ENCODE assay signal across 12 mouse cellular contexts in the genomic region with DNA sequence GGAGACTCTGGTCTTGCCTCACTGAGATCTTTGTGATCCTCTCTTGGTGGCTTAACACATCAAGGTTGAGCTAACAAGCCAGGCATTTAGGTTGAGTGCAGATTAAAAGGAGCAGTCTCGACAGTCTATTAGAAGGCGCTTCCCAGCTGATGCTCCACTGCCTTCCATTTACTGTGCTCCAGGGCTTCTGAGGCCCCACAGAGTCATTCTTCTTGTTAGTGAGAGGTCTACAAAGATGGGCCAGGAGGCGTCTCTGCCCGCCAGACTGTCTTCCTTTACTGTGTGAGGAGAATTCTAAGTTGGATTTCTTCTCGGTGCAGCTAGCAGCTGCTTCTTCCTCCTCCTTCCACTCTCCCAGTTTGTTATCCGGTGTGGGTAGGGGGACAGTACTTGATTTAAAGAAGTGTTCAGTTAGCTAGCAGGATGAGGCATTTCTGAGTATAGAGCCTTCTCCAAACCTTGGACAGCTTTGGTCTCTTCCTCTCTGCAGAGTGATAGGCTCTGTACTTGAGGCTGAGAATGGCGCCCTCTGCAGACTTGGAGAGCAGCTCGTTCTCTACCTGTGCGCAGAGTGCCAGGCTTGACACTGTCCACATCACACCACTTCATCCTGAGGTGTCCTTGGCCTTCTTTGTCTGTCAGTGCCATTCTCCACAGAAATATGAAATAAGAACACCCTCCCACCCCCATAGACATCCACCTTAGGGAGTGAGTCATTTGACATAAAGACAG. TPM values are rescaled to one million over a fixed set of nuclear protein-coding genes. Genes with fewer than 3 reads are reported as not detected.
DNase-seq lines count a peak whose midpoint lies in the region; ATAC-seq and TF ChIP-seq lines count a peak whose summit lies in the region.
"Had no signal": no experiment of that assay in that cellular context is flagged by ENCODE, and none has a peak within 500 bp of the region (broad histone marks: within the 10 kb centered on the region; RNA-seq: fewer than 3 reads in every experiment).

No protein-coding gene starts in this region.

- peak; percentile 52 for TF ChIP-seq CTCF in gastrocnemius, adult 2 months (IDR thresholded peaks at IDR 0.05)
- TF ChIP-seq CTCF in lung, postnatal 0 days (IDR thresholded peaks at IDR 0.05): peak; percentile 41

- no peaks in the 10 kb centered on the region for H3K9me3 ChIP-seq in lung, postnatal 0 days (ENCODE audit: low read length)
- no peaks in the 10 kb centered on the region for H3K9me3 ChIP-seq in limb, embryonic 10.5 days (replicated peaks)
- H3K9me3 ChIP-seq: midbrain, embryonic 12.5 days had no signal

- H3K27ac ChIP-seq in gastrocnemius, adult 2 months: no peak overlapping the region
- no peak overlapping the region for H3K27ac ChIP-seq in lung, postnatal 0 days (ENCODE audit: low read length)
- H3K27ac ChIP-seq in limb, embryonic 10.5 days: no peak overlapping the region
- H3K27ac ChIP-seq: midbrain, embryonic 12.5 days had no signal

- no peak overlapping the region for H3K9ac ChIP-seq in lung, postnatal 0 days (replicated peaks; ENCODE audit: low read depth)
- H3K9ac ChIP-seq: midbrain, embryonic 12.5 days had no signal

- TF ChIP-seq EP300 in lung, postnatal 0 days (IDR thresholded peaks at IDR 0.05): no peak

- peak; percentile 30 for DNase-seq in gastrocnemius, adult 2 months
- DNase-seq in gastrocnemius, postnatal 10 days: no peak
- no peak for DNase-seq in lung, postnatal 0 days (ENCODE audit: low spot score)
- DNase-seq in lung, postnatal 14 days: no peak
- DNase-seq in ZHBTc4 (ENCODE audit: low read depth, low spot score): peak; percentile 39
- peak; percentile 45 for DNase-seq in retina, embryonic 14.5 days (ENCODE audit: low spot score)
- no peak for DNase-seq in limb, embryonic 10.5 days (ENCODE audit: low spot score)
- no peak for DNase-seq in spleen, postnatal 36 days (ENCODE audit: low spot score in 2 of 2)
- DNase-seq: cerebellum, adult 11 months; heart, adult 18-20 months had no signal

- H3K27me3 ChIP-seq in lung, postnatal 0 days (replicated peaks; ENCODE audit: insufficient read depth, low read length): no peaks in the 10 kb centered on the region
- H3K27me3 ChIP-seq in limb, embryonic 10.5 days (ENCODE audit: low read depth, poor library complexity, severe bottlenecking): no peaks in the 10 kb centered on the region
- H3K27me3 ChIP-seq: midbrain, embryonic 12.5 days had no signal

- WGBS in lung, postnatal 0 days: 79% methylated on average over 9 of the region's 9 CpGs
- WGBS in limb, embryonic 10.5 days: 82% methylated on average over 9 of the region's 9 CpGs

- no peak overlapping the region for H3K4me3 ChIP-seq in gastrocnemius, adult 2 months
- no peak overlapping the region for H3K4me3 ChIP-seq in lung, postnatal 0 days (ENCODE audit: low read depth, low read length)
- H3K4me3 ChIP-seq in limb, embryonic 10.5 days: no peak overlapping the region
- H3K4me3 ChIP-seq: erythroblast, embryonic 14.5 days; midbrain, embryonic 12.5 days had no signal

- H3K4me2 ChIP-seq in lung, postnatal 0 days (replicated peaks; ENCODE audit: low read depth, low read length): no peak overlapping the region
- H3K4me2 ChIP-seq: midbrain, embryonic 12.5 days had no signal

- H3K4me1 ChIP-seq in lung, postnatal 0 days (ENCODE audit: insufficient read depth, low read depth, low read length): no peaks in the 10 kb centered on the region; the same call in 1 of the 2 replicates
- peaks cover 22% of the 10 kb centered on the region for H3K4me1 ChIP-seq in limb, embryonic 10.5 days

- no peak for ATAC-seq in lung, postnatal 0 days

- H3K36me3 ChIP-seq in lung, postnatal 0 days (ENCODE audit: insufficient read depth, low read length): no peaks in the 10 kb centered on the region
- H3K36me3 ChIP-seq in limb, embryonic 10.5 days: no peaks in the 10 kb centered on the region
- H3K36me3 ChIP-seq: midbrain, embryonic 12.5 days had no signal

- intact Hi-C loops in gastrocnemius, adult 2 months (cut with DNase I): no loop called here

RNA-seq across cellular contexts. Expression of gene Med27, which starts 57.3 kb away (rescaled TPM):
- 10 to 100 TPM; 12.3 to 16.9 TPM for total RNA-seq in gastrocnemius, adult 2 months (2021)
- total RNA-seq in gastrocnemius, postnatal 10 days (2021): 10 to 100 TPM; 18.3 to 21.1 TPM
- polyA plus RNA-seq in lung, postnatal 0 days (2015; fragmentation: Nextera tagmentation; extraction: Ambion mirVana): 33.2 and 37.1 TPM in 2 replicates
- 55.2 and 56.3 TPM in 2 replicates for polyA plus RNA-seq in limb, embryonic 10.5 days (2016; fragmentation: Nextera tagmentation; extraction: Ambion mirVana)

Comparison
In these comparisons a context has a peak if more than half of its experiments do, and no peak if none do; other contexts are left out.
1. DNase-seq: peak in gastrocnemius, adult 2 months (single experiment), ZHBTc4 (single experiment) and retina, embryonic 14.5 days (single experiment); none in gastrocnemius, postnatal 10 days (single experiment), lung, postnatal 0 days (single experiment), lung, postnatal 14 days (single experiment), limb, embryonic 10.5 days (single experiment) and spleen, postnatal 36 days (0 of 2).